Mouse (Mus musculus): ENCODE measurements around the gene Ercc6.

GRCm38 (mm10) chr14:32533656-32534055, 20.3 kb downstream of the Ercc6 start:
- TF ChIP-seq POLR2A (IDR thresholded peaks at IDR 0.05; ENCODE audit: low read depth, low read length), result no peak
- TF ChIP-seq CTCF (conservative IDR thresholded peaks at IDR 0.05; ENCODE audit: insufficient read depth, insufficient read length, low read depth, low read length), result no peak

All from kidney, adult 2 months (tissue).